Mouse (Mus musculus) activated CD4-positive, CD25-positive, alpha-beta regulatory T cell, adult 4 months (primary cell): ENCODE data around the gene Tcea2. TPM values are rescaled to one million over a fixed set of nuclear protein-coding genes. Genes with fewer than 3 reads are reported as not detected.

Source experiments
- ATAC-seq: one replicate; pipeline ENCODE4 v1.8.0; 2017
- polyA plus RNA-seq, 2 experiments: library from polyadenylated mRNA; unstranded; fragments of 100-300 nt; shearing (Covaris generic); gene quantifications; one replicate each; pipeline ENCODE4 v1.2.1; 2017

The Tcea2 gene
- polyA plus RNA-seq, 2 experiments from 2014 or later, result 9.8 to 12.1 TPM

GRCm38 (mm10) chr2:181675454-181675853 is 4.7 kb upstream of the Tcea2 start:
- no peak for ATAC-seq

DNA sequence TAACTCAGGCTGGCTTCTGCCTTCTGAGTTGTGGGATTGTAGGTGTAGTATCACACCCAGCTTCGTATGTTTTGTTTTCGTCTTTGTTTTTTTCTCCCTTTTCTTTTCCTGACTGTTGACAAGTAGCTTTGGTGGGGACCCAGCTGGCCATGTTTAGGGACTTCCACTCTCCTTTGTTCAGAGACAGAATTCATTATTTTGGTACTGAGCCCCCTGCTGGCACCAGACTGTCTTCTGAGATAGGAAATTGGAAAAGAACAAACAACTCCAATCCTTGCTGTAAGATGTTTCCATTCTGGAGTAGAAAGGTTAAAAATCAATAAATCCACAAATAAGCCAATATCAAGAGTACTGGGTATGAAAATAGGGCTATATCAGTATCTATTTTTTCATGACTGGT is 3.7 kb upstream of the Tcea2 start:
- ATAC-seq, result no peak

DNA sequence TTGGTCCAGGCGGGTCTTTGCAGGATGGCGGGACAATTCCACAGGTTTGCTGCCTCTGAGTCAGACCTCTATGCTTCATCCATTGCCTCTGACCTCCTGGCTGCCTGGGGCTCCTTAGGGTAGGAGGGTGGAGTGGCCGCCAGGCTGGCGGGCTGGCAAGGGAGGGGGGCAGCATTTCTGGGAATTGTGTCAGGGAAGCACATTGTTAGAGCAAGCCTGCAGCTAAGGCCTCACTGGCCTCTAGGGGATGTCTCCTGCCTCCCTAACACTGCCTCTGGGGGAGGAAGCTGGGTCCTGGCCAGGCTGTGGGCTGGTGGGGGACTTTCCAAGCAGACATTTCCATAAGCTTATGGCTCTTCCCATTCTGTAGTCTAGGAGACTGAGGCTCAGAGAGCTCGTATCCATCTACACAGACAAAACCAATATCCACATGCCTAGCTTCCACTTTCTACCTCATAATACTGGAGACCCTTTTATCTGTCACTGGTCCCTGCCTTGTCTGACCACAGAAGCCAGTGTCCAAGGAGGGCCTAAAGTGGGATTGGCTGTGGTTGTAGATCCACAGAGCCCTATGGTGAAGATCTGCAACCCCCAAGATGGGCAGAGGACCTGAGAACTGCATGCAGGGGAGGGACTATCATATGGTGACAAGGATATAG is 2.9 kb upstream of the Tcea2 start:
- ATAC-seq, result no peak

GRCm38 (mm10) chr2:181677755-181678098 is 2.4 kb upstream of the Tcea2 start:
- ATAC-seq, result no peak

DNA sequence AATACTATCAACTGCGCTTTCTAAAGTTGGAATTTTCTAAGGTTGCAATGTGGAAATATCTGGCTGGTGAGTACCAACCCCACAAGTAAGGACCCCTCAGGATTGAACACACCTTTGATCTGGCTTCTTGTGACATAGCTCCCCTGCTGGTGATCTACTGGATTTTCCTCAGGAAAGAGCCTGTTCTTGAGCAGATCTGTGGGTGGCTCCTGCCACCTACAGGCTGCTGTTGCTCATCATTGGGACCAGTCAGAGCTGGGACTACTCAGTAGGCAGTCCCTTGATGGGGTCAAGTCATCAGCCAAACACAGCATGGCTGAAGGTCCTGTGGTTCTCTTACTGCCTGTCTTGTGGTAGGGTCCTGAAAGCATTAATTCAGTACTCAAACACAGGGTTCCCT is 1.3 kb upstream of the Tcea2 start:
- ATAC-seq, result peak; percentile 71

DNA sequence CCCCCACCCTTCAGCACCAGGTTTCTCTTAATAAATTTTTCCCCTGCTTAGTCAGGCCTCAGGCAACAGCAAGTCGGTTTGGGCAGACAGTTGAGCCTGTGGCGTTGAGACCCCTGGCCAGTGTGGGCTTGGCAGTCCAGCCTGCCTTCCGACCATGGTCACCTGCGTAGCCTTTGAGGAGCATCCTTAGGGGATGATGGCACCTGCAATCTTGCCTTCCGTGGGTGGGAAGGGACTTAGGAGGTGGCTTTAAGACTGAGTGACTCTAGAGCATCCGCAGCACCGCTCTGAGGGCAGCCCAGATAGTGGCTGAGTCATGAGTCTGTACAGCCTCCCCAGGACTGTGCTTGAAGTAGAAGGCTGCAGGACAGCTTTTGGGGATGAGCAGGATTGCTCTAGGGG is 607 bp downstream of the Tcea2 start:
- ATAC-seq, result peak; percentile 42

DNA sequence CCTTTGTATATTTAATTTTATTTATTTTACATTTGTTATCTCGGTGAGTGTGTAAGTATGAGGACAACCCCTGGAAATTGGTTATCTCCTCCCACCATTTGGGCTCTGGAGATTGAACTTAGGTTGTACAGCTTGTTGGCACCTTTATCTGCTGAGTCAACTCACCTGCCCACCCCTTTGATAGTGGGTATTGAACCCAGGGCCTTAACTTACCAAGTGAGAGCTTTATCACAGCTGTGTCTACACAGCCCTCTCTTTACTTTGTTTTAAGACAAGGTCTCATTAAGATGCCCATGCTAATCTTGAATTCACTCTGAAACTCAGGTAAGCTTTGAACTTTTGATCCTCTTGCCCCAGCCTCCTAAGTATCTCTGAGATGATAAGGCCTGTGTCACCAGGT is 1.9 kb downstream of the Tcea2 start:
- ATAC-seq, result no peak

GRCm38 (mm10) chr2:181683381-181683780 is 3.3 kb downstream of the Tcea2 start:
- no peak for ATAC-seq

DNA sequence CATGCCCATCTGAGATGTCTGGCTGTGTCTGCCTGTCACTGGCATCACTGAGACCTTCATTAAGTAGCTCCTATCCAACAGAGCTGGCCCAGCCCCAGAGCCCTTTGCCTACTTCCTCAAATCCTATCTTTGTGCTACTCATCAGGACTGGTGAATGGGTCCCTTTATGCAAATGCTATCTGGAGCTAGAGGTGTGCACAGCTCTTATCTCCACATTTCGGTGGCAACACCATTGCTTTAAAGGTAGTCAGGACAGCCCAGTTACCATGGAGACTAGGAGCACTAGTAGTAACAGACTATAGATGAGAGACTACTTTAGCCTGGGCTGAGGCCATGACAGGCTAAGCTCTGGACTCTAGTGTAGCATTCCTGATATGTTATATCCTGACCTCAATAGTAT is 4.6 kb downstream of the Tcea2 start:
- no peak for ATAC-seq

DNA sequence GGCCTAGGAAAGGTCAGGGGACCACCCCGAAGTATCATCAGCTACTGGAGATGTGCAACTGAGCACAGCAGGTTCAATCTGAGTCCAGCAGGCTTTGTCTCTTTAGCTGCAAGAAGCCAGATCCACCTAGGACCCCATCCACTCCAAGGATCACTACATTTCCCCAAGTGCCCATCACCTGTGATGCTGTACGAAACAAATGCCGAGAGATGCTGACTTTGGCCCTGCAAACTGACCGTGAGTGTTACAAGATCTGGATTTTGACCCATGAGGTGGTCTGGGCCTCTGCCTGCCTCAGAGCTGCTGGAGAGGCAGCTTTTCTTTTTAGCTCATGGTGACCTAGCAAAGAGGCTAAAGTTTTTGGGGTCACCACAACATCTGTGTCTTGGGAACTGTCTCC is 5.6 kb downstream of the Tcea2 start:
- no peak for ATAC-seq

DNA sequence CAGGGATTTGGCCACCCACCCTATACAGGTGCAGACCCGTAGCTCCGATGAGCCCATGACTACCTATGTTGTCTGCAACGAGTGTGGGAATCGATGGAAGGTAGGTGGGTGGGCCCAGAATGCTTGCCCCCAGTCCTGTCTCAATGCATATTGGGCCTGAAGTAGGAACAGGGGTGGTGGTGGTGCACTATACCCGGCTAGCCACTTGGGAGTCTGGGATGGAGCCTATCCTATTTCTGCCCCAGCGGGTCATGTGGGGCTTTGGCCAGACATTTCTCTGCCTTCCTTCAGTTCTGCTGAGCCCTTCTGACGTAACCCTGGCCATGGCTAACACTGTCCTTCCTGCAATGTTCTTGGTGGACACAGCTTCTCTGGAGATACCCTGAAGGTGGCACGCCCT is 7.5 kb downstream of the Tcea2 start:
- ATAC-seq, result no peak

GRCm38 (mm10) chr2:181689466-181690160 is 9.5 kb downstream of the Tcea2 start:
- no peak for ATAC-seq

DNA sequence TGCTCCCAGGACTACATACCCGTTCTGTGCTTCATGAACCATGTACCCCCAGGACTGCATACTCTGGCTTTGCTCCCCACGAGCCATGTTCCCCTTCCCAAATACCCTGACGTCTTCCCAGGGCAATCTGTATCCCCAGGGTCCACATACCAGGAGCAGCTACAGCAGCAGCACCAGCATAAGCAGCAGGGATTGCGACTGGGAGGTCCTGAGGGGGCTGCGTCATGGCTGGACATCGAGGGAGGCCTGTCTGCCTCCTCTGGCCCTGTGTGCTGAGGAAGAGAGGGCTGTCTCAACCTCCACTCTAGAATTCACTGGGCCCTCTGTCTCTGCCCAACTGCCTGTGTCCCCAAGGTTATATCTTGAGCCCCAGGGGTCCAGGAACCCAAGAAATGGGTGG is 11.0 kb downstream of the Tcea2 start:
- no peak for ATAC-seq

- peak; percentile 25 for ATAC-seq
These were observed 11.5 kb downstream of the Tcea2 start for GRCm38 (mm10) chr2:181691571-181691970.

DNA sequence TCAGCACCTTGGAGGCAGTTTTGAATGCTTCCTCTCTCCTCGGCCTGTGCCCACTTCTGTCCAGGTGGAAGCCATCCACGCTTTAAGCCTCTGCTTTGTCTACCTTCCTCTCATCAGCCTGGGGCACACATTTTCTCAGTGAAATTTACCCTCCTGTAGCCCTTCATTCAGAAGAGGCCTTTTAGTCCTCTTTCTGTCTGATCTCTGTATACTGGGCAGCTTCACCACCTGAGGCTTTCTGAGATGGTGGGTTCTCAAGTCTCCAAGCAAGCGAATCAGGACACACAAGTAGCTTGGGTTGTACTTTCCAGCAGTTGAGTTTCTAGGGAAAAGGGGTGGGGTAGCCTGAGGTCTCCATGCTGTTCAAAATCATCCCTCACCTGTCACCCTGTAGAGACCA is 12.2 kb downstream of the Tcea2 start:
- ATAC-seq, result no peak

DNA sequence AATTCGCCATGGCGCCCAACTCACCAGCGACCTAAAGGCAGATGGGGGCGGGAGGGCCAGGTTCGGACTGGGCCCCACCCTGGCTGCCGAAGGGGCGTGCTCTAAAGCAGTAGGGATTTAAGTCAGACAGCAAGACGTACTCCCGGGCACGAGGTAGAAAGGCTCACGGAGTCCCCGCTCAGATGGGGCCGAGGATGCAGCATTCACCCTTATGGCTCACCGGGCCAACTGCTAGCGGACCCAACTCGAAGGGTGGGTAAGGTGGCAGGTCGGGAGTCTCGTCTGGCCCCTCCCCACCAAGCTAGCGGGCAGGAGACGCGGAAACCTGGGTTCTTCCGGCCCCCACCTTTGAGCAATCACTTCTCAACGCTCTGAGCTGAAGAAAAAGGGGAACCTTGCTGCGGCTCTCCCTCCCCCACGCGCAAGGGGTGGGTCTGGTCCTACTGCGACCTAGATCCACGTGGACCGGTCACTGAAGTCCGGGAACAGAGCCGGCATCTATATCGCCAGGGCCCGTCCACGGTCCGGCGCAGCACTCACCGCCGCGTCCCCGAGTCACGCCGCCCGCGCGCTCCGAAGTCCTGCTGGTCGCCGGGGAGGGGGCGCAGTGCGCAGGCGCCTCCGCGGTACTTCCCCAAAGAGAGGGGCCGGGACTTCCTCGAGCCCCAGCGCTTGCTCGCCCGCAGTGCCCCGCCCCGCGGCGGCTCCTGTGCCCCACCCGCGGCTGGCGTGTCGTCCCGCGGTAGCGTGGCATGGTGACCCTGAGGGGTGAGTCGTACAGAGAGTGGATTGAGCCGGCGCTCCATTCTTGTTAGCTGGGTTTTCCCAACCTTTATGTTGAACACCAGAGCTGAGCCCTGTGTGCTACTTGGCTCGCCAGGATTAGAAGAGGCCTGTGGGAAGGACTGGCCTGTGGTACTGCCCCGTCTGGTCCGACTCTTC is 13.5 kb downstream of the Tcea2 start, which contains the start of gene Rgs19:
TSS of gene Rgs19 (minus strand) at position 639 of the 942 bp plus-strand sequence.
- peak; percentile 87 for ATAC-seq

GRCm38 (mm10) chr2:181694581-181694980 is 14.5 kb downstream of the Tcea2 start:
- no peak for ATAC-seq

GRCm38 (mm10) chr2:181695776-181696175 is 15.7 kb downstream of the Tcea2 start:
- no peak for ATAC-seq

DNA sequence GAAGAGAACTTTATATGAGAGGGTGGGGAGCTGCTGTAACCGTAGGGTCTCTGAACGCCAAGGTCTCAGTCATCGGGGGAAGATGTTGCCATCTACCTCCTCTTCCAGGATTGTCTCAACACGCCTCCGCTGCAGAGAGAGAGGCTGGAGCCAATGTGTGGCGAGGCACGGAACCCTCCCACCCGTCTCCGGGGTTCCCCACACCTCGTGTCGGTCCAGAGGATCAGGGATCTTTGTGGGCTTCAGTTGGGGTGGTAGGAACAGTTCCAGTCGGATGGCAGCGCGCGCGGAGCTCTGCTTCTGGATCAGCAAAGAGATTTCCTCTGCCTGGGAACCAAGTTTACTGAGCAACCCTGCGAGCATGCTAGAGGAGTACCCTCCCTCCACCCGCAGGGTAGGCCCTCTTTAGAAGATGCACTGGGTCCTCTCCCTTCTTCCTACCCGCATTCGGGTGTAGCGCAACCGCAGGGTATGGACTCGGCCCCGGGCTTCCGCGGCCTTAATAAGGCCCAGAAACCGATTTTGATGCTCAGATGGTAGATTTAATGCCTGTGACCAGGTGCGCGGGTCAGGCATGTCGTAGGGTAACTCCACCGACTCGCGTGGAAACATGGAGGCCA is 16.8 kb downstream of the Tcea2 start:
- no peak for ATAC-seq

DNA sequence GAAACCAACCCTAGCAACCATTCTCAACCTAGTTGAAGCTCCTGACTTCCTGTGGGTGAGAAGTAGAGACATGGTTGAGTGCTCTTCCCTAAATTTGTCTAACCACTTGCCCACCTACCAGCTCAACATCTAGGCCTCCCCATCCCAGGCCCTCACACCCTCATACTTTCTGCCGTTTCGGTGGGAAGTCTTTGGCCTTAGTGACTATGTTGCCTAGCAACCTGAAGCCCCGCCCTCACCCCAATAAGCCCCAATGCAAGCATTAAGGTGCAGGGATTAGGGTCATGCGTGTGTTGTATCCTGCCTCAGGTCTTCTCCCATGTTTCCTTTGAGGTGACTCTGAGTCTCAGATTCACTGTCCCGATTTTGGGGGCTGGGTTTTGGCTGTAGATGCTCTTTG is 18.1 kb downstream of the Tcea2 start, which contains the start of gene Lkaaear1:
TSS of gene Lkaaear1 (minus strand) at position 202 of the 400 bp plus-strand sequence.
- ATAC-seq, result no peak

GRCm38 (mm10) chr2:181706668-181707067 is 26.6 kb downstream of the Tcea2 start:
- peak; percentile 49 for ATAC-seq

- no peak for ATAC-seq
These were observed 33.6 kb downstream of the Tcea2 start for GRCm38 (mm10) chr2:181713749-181714148.

DNA sequence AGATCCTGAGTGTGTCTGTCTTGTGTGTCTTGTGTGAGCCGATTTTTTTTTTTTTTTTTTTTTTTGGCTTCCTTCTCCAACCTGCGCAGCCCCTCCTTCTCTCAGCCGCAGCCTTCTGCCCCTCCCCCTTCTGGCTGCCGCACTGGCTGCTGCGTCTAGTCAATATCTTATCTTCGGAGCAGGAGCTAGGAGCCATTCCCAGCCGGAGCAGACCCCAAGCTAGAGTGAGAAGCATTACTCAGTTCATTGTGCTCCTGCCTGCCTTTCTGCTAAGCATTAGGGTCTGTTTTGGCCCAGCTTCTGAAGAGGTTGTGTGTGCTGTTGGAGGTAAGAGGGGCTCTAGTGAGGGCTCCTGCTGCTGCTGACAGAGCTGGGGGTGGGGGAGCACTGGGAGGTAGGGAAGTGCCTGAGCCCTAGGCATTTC is 34.8 kb downstream of the Tcea2 start, which contains the start of gene Oprl1:
TSS of gene Oprl1 (plus strand) at position 114 of the 424 bp plus-strand sequence.
- no peak for ATAC-seq
